Mouse (Mus musculus) embryonic facial prominence, embryonic 11.5 days (tissue): ENCODE data around the gene Prrg2. TPM values are rescaled to one million over a fixed set of nuclear protein-coding genes. Genes with fewer than 3 reads are reported as not detected.
A peak's percentile ranks its signal among the peaks of the same experiment; 100 is the strongest.
"Not testable (repeated sequence)": the region's sequence is repeated elsewhere in the genome, so short reads cannot be mapped to it uniquely, and the experiment has no call there.

ENCODE experiments used
- ATAC-seq: fragments of 200-750 bp; cut with Nextera tagmentation; replicated peaks from 2 replicates; pipeline ENCODE4 v1.8.0; 2017; ENCODE audit warnings: low read depth; ENCODE audit not compliant: insufficient number of reproducible peaks, low FRiP score, low TSS enrichment
- DNase-seq: peaks from one replicate; pipeline ENCODE4 v3.0.0-alpha.2; 2015; ENCODE audit warnings: low spot score
- H3K27ac ChIP-seq: fragments of 300-500 bp; sonication (generic); replicated peaks from 2 replicates; pipeline ENCODE4 v1.5.1; 2014; ENCODE audit warnings: mild to moderate bottlenecking, low read depth, low read length, control low read depth
- H3K27me3 ChIP-seq: fragments of 300-500 bp; sonication (generic); 2 replicates; pipeline ENCODE4 v1.6.1; 2014; ENCODE audit warnings: mild to moderate bottlenecking, low read length, moderate library complexity, mixed read lengths; ENCODE audit not compliant: control insufficient read depth, insufficient read depth
- H3K36me3 ChIP-seq: fragments of 300-500 bp; sonication (generic); replicated peaks from 2 replicates; pipeline ENCODE4 v1.6.1; 2014; ENCODE audit warnings: low read depth, mild to moderate bottlenecking, low read length, moderate library complexity, mixed read lengths; ENCODE audit not compliant: control insufficient read depth, insufficient read depth
- H3K4me1 ChIP-seq: fragments of 300-500 bp; sonication (generic); 2 replicates; pipeline ENCODE4 v1.6.1; 2014; ENCODE audit warnings: low read length, mixed read lengths; ENCODE audit not compliant: control insufficient read depth, insufficient read depth
- H3K4me2 ChIP-seq: fragments of 300-500 bp; sonication (generic); 2 replicates; pipeline ENCODE4 v1.6.1; 2014; ENCODE audit warnings: low read depth, mild to moderate bottlenecking, control low read depth, low read length, moderate library complexity
- H3K4me3 ChIP-seq: fragments of 300-500 bp; sonication (generic); 2 replicates; pipeline ENCODE4 v1.5.1; 2014; ENCODE audit warnings: low read depth, low read length, control low read depth
- H3K9ac ChIP-seq: fragments of 300-500 bp; sonication (generic); replicated peaks from 2 replicates; pipeline ENCODE4 v1.6.1; 2014; ENCODE audit warnings: mild to moderate bottlenecking, control low read depth, low read length
- H3K9me3 ChIP-seq: fragments of 300-500 bp; sonication (generic); replicated peaks from 2 replicates; pipeline ENCODE4 v1.6.1; 2016; ENCODE audit warnings: mild to moderate bottlenecking, low read length, inconsistent platforms, mixed read lengths; ENCODE audit not compliant: control insufficient read depth
- WGBS: fragments of 180-500 bp; shearing (Covaris S2); extraction: QIAGEN DNeasy Blood & Tissue Kit; methylation state at CpG from one replicate; pipeline ENCODE4 v1.1.7; 2014; 5-methylcytosine and 5-hydroxymethylcytosine counted together
- polyA plus RNA-seq: library from polyadenylated mRNA; unstranded; fragments of >200 nt; fragmentation: Nextera tagmentation; extraction: Ambion mirVana; gene quantifications from 2 replicates; pipeline ENCODE4 v1.2.1, GENCODE M21; 2014

Gene Prrg2
- polyA plus RNA-seq, 1 experiment from 2014 or later, result 17.9 TPM

- Histone ChIP-seq H3K36me3 (peaks cover 57% of the 10 kb centered on the region), H3K4me1 (no peaks in the 10 kb centered on the region), H3K27me3 (no peaks in the 10 kb centered on the region), H3K4me2 (no peak overlapping the region), H3K27ac (no peak overlapping the region), H3K9me3 (no peaks in the 10 kb centered on the region), H3K4me3 (no peak overlapping the region), H3K9ac (no peak overlapping the region)
- 95% methylated on average over 8 of the region's 8 CpGs for WGBS
- DNase-seq (no peak), ATAC-seq (no peak)
These were observed 31.6 kb downstream of the Prrg2 start for GRCm38 (mm10) chr7:45030857-45031256.

- H3K4me2 ChIP-seq, result no peak overlapping the region
- peaks cover 56% of the 10 kb centered on the region for H3K36me3 ChIP-seq
- ATAC-seq (no peak), DNase-seq (no peak)
- no peak overlapping the region for H3K27ac ChIP-seq
- no peak overlapping the region for H3K9ac ChIP-seq
- 93% methylated on average over 6 of the region's 6 CpGs for WGBS
- H3K4me1 ChIP-seq, result no peaks in the 10 kb centered on the region
- H3K9me3 ChIP-seq, result no peaks in the 10 kb centered on the region
- H3K27me3 ChIP-seq, result no peaks in the 10 kb centered on the region
- H3K4me3 ChIP-seq, result no peak overlapping the region
These were observed 32.5 kb downstream of the Prrg2 start for GRCm38 (mm10) chr7:45029995-45030394.

GRCm38 (mm10) chr7:45028351-45028750 is 34.1 kb downstream of the Prrg2 start:
- ATAC-seq, result no peak
- H3K9me3 ChIP-seq, result no peaks in the 10 kb centered on the region
- WGBS, result 94% methylated on average over 11 of the region's 11 CpGs
- no peak overlapping the region for H3K4me3 ChIP-seq
- DNase-seq, result no peak
- H3K27me3 ChIP-seq, result no peaks in the 10 kb centered on the region
- H3K9ac ChIP-seq, result no peak overlapping the region
- H3K4me1 ChIP-seq, result no peaks in the 10 kb centered on the region
- peaks cover 44% of the 10 kb centered on the region for H3K36me3 ChIP-seq
- no peak overlapping the region for H3K4me2 ChIP-seq
- H3K27ac ChIP-seq, result no peak overlapping the region

GRCm38 (mm10) chr7:45027761-45028160 is 34.7 kb downstream of the Prrg2 start:
- Histone ChIP-seq H3K27ac (no peak overlapping the region), H3K4me3 (no peak overlapping the region), H3K9me3 (no peaks in the 10 kb centered on the region), H3K36me3 (peaks cover 38% of the 10 kb centered on the region), H3K4me1 (no peaks in the 10 kb centered on the region), H3K4me2 (no peak overlapping the region), H3K27me3 (no peaks in the 10 kb centered on the region), H3K9ac (no peak overlapping the region)
- 93% methylated on average over 9 of the region's 9 CpGs for WGBS
- DNase-seq, result no peak
- ATAC-seq, result no peak

GRCm38 (mm10) chr7:45026256-45026655 is 36.2 kb downstream of the Prrg2 start:
- Histone ChIP-seq H3K4me2 (no peak overlapping the region), H3K36me3 (peaks cover 32% of the 10 kb centered on the region), H3K9ac (no peak overlapping the region), H3K9me3 (no peaks in the 10 kb centered on the region), H3K4me3 (no peak overlapping the region), H3K27ac (no peak overlapping the region), H3K4me1 (no peaks in the 10 kb centered on the region), H3K27me3 (no peaks in the 10 kb centered on the region)
- WGBS, result 50% methylated on average over 2 of the region's 2 CpGs
- ATAC-seq, result 0 out of 2 replicates have a peak, but pooled peaks have one; percentile 19
- no peak for DNase-seq

- Histone ChIP-seq H3K9ac (no peak overlapping the region), H3K27me3 (no peaks in the 10 kb centered on the region), H3K36me3 (peaks cover 26% of the 10 kb centered on the region), H3K4me1 (no peaks in the 10 kb centered on the region), H3K27ac (no peak overlapping the region), H3K4me2 (no peak overlapping the region), H3K4me3 (no peak overlapping the region), H3K9me3 (no peaks in the 10 kb centered on the region)
- DNase-seq (no peak), ATAC-seq (no peak)
- 77% methylated on average over 8 of the region's 8 CpGs for WGBS
These were observed 36.8 kb downstream of the Prrg2 start for GRCm38 (mm10) chr7:45025601-45026220.

- Histone ChIP-seq H3K9ac (no peak overlapping the region), H3K27ac (no peak overlapping the region), H3K4me1 (no peaks in the 10 kb centered on the region), H3K9me3 (no peaks in the 10 kb centered on the region), H3K4me2 (no peak overlapping the region), H3K27me3 (no peaks in the 10 kb centered on the region), H3K4me3 (no peak overlapping the region), H3K36me3 (peaks cover 16% of the 10 kb centered on the region)
- WGBS, result 89% methylated on average over 15 of the region's 15 CpGs
- DNase-seq (no peak), ATAC-seq (no peak)
These were observed 37.9 kb downstream of the Prrg2 start for GRCm38 (mm10) chr7:45024281-45025248.

GRCm38 (mm10) chr7:45023711-45024110 is 38.8 kb downstream of the Prrg2 start:
- not testable (repeated sequence) for H3K9me3 ChIP-seq, H3K27ac ChIP-seq, H3K9ac ChIP-seq, ATAC-seq, DNase-seq, H3K4me2 ChIP-seq, H3K4me1 ChIP-seq, H3K27me3 ChIP-seq, H3K4me3 ChIP-seq
- peaks cover 13% of the 10 kb centered on the region for H3K36me3 ChIP-seq
- 83% methylated on average over 5 of the region's 5 CpGs for WGBS
